Mouse (Mus musculus): ENCODE data around the gene Ginm1. TPM values are rescaled to one million over a fixed set of nuclear protein-coding genes. Genes with fewer than 3 reads are reported as not detected.
A peak's percentile ranks its signal among the peaks of the same experiment; 100 is the strongest.

Ginm1 gene
- total and polyA plus RNA-seq, 2 experiments from 2014 or later: 22.2 to 67.9 TPM

DNA sequence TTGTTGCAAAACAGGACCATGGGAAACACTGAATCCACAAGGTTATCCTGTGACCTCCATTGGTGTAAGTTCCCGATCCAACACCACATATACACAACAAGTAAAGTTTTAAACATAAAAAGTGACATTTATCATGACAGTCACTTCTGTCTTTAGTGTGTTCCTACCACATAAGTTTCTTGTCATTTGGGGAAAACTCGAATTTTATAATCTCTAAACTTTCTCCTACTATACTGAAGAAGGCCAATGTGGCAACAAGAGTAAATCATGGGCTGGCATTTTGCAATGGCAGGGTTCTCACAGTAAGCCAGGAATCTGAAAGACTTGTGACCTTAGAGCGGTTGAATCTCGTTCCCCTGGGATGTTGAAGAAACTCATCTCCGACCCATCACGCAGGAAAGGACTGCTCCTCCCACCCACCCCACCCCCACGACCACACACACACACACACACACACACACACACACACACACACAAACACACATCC is 12.8 kb downstream of the Ginm1 start:
- no peaks in the 10 kb centered on the region for H3K9me3 ChIP-seq (ENCODE audit: low read length)
- H3K9ac ChIP-seq (replicated peaks; ENCODE audit: low read length, poor library complexity, severe bottlenecking): peak overlapping the region; percentile 97; the same call in 1 of the 2 replicates
- no peaks in the 10 kb centered on the region for H3K27me3 ChIP-seq (ENCODE audit: insufficient read depth, low read length)
- no peak for TF ChIP-seq CTCF (IDR thresholded peaks at IDR 0.05)
- H3K4me1 ChIP-seq (ENCODE audit: insufficient read depth, low read length): no peaks in the 10 kb centered on the region
- peak overlapping the region; percentile 97 for H3K4me3 ChIP-seq (ENCODE audit: low read depth, low read length)
- 20% methylated on average over 7 of the region's 7 CpGs for WGBS
- H3K36me3 ChIP-seq (ENCODE audit: insufficient read depth, low read length): peaks cover 6% of the 10 kb centered on the region
- no peak overlapping the region for H3K27ac ChIP-seq (ENCODE audit: low read depth, low read length)
- no peak for ATAC-seq (ENCODE audit: low FRiP score)
- DNase-seq (ENCODE audit: low spot score): peak; percentile 12
- H3K4me2 ChIP-seq (ENCODE audit: low read depth, low read length, poor library complexity, severe bottlenecking): peak overlapping the region; percentile 55

- no peaks in the 10 kb centered on the region for H3K9me3 ChIP-seq (ENCODE audit: low read length)
- no peaks in the 10 kb centered on the region for H3K27me3 ChIP-seq (ENCODE audit: insufficient read depth, low read length)
- no peak overlapping the region for H3K27ac ChIP-seq (ENCODE audit: low read depth, low read length)
- H3K4me3 ChIP-seq (ENCODE audit: low read depth, low read length): no peak overlapping the region
- DNase-seq (ENCODE audit: low spot score) (no peak), ATAC-seq (ENCODE audit: low FRiP score) (no peak)
- TF ChIP-seq CTCF (IDR thresholded peaks at IDR 0.05): no peak
- 95% methylated on average over 3 of the region's 3 CpGs for WGBS
- H3K4me2 ChIP-seq (ENCODE audit: low read depth, low read length, poor library complexity, severe bottlenecking): no peak overlapping the region
- peaks cover 16% of the 10 kb centered on the region for H3K36me3 ChIP-seq (ENCODE audit: insufficient read depth, low read length)
- no peaks in the 10 kb centered on the region for H3K4me1 ChIP-seq (ENCODE audit: insufficient read depth, low read length)
- no peak overlapping the region for H3K9ac ChIP-seq (replicated peaks; ENCODE audit: low read length, poor library complexity, severe bottlenecking)
Measured at GRCm38 (mm10) chr10:7778361-7778760, 14.3 kb downstream of the Ginm1 start.

DNA sequence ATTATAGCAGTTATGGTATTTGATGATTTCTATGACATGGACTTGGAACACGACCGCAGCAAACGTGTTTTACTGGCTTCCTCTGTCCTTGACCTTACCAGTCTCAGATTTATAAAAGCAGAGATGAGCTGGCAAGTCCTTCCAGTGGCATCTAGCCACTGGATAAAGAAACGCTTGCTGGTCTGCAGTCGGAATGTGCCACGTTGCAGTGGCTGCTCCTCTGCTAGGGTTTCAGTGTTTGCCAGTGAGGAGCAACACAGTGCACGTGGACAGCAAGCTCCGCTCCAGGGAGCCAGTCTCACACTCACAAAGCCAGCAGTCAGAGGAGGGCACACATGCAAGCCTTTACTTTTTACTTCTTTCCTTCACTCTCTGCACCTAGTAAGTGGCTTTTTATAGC is 17.2 kb downstream of the Ginm1 start:
- Histone ChIP-seq H3K4me2 (ENCODE audit: low read depth, low read length, poor library complexity, severe bottlenecking) (no peak overlapping the region), H3K27ac (ENCODE audit: low read depth, low read length) (no peak overlapping the region), H3K4me3 (ENCODE audit: low read depth, low read length) (no peak overlapping the region), H3K9me3 (ENCODE audit: low read length) (no peaks in the 10 kb centered on the region), H3K36me3 (ENCODE audit: insufficient read depth, low read length) (peaks cover 30% of the 10 kb centered on the region), H3K27me3 (ENCODE audit: insufficient read depth, low read length) (no peaks in the 10 kb centered on the region), H3K9ac (replicated peaks; ENCODE audit: low read length, poor library complexity, severe bottlenecking) (no peak overlapping the region), H3K4me1 (ENCODE audit: insufficient read depth, low read length) (no peaks in the 10 kb centered on the region)
- WGBS: 92% methylated on average over 8 of the region's 8 CpGs
- no peak for DNase-seq (ENCODE audit: low spot score)
- no peak for TF ChIP-seq CTCF (IDR thresholded peaks at IDR 0.05)
- ATAC-seq (ENCODE audit: low FRiP score): no peak

GRCm38 (mm10) chr10:7772769-7773168 is 19.9 kb downstream of the Ginm1 start:
- H3K9me3 ChIP-seq (ENCODE audit: low read length): no peaks in the 10 kb centered on the region
- H3K4me3 ChIP-seq (ENCODE audit: low read depth, low read length): no peak overlapping the region
- H3K9ac ChIP-seq (replicated peaks; ENCODE audit: low read length, poor library complexity, severe bottlenecking): no peak overlapping the region
- ATAC-seq (ENCODE audit: low FRiP score): no peak
- no peak overlapping the region for H3K27ac ChIP-seq (ENCODE audit: low read depth, low read length)
- H3K27me3 ChIP-seq (ENCODE audit: insufficient read depth, low read length): no peaks in the 10 kb centered on the region
- DNase-seq (ENCODE audit: low spot score): no peak
- H3K4me2 ChIP-seq (ENCODE audit: low read depth, low read length, poor library complexity, severe bottlenecking): no peak overlapping the region
- WGBS: 91% methylated on average over 1 of the region's 1 CpGs
- H3K4me1 ChIP-seq (ENCODE audit: insufficient read depth, low read length): no peaks in the 10 kb centered on the region
- H3K36me3 ChIP-seq (ENCODE audit: insufficient read depth, low read length): peaks cover 46% of the 10 kb centered on the region
- no peak for TF ChIP-seq CTCF (IDR thresholded peaks at IDR 0.05)

DNA sequence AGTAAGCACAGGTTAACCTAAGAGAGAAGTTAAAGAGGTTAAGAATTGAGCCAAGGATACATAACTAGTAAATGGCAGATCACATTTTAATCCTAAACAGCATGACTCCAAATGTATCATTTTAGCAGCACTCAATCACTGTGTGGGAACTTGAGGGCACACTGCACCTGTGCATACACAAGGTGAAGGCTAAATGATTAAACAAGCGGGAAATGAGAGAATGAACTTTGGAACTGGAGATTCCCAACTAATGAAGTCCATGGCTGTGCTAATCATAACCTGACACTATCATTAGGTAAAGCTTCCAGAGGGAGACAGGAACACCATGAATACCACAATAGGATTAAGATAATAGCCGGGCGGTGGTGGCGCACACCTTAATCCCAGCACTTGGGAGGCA is 20.3 kb downstream of the Ginm1 start:
- no peak for ATAC-seq (ENCODE audit: low FRiP score)
- TF ChIP-seq CTCF (IDR thresholded peaks at IDR 0.05): no peak

GRCm38 (mm10) chr10:7757544-7757943 is 35.1 kb downstream of the Ginm1 start:
- ATAC-seq (ENCODE audit: low FRiP score) (no peak), DNase-seq (ENCODE audit: low spot score) (no peak)
- Histone ChIP-seq H3K9me3 (ENCODE audit: low read length) (no peaks in the 10 kb centered on the region), H3K27me3 (ENCODE audit: insufficient read depth, low read length) (no peaks in the 10 kb centered on the region), H3K4me3 (ENCODE audit: low read depth, low read length) (no peak overlapping the region), H3K27ac (ENCODE audit: low read depth, low read length) (no peak overlapping the region), H3K4me2 (ENCODE audit: low read depth, low read length, poor library complexity, severe bottlenecking) (no peak overlapping the region), H3K4me1 (ENCODE audit: insufficient read depth, low read length) (no peaks in the 10 kb centered on the region), H3K36me3 (ENCODE audit: insufficient read depth, low read length) (peaks cover 40% of the 10 kb centered on the region), H3K9ac (replicated peaks; ENCODE audit: low read length, poor library complexity, severe bottlenecking) (no peak overlapping the region)
- WGBS: 90% methylated on average over 2 of the region's 2 CpGs
- TF ChIP-seq CTCF (IDR thresholded peaks at IDR 0.05): no peak

More for the DNA sequence above, 20.3 kb downstream of the Ginm1 start:
- H3K4me2 ChIP-seq (ENCODE audit: low read depth, low read length, poor library complexity, severe bottlenecking): no peak overlapping the region
- H3K9me3 ChIP-seq (ENCODE audit: low read length): no peaks in the 10 kb centered on the region
- H3K27ac ChIP-seq (ENCODE audit: low read depth, low read length): no peak overlapping the region
- no peak overlapping the region for H3K9ac ChIP-seq (replicated peaks; ENCODE audit: low read length, poor library complexity, severe bottlenecking)
- no peaks in the 10 kb centered on the region for H3K4me1 ChIP-seq (ENCODE audit: insufficient read depth, low read length)
- no peak overlapping the region for H3K4me3 ChIP-seq (ENCODE audit: low read depth, low read length)
- peaks cover 46% of the 10 kb centered on the region for H3K36me3 ChIP-seq (ENCODE audit: insufficient read depth, low read length)
- 88% methylated on average over 4 of the region's 4 CpGs for WGBS
- DNase-seq (ENCODE audit: low spot score): no peak
- no peaks in the 10 kb centered on the region for H3K27me3 ChIP-seq (ENCODE audit: insufficient read depth, low read length)
